Mouse (Mus musculus): ENCODE measurements around the gene Apip. TPM values are rescaled to one million over a fixed set of nuclear protein-coding genes. Genes with fewer than 3 reads are reported as not detected.

Apip gene
- 30.1 TPM for polyA plus RNA-seq (2017; shearing (Covaris generic))

DNA sequence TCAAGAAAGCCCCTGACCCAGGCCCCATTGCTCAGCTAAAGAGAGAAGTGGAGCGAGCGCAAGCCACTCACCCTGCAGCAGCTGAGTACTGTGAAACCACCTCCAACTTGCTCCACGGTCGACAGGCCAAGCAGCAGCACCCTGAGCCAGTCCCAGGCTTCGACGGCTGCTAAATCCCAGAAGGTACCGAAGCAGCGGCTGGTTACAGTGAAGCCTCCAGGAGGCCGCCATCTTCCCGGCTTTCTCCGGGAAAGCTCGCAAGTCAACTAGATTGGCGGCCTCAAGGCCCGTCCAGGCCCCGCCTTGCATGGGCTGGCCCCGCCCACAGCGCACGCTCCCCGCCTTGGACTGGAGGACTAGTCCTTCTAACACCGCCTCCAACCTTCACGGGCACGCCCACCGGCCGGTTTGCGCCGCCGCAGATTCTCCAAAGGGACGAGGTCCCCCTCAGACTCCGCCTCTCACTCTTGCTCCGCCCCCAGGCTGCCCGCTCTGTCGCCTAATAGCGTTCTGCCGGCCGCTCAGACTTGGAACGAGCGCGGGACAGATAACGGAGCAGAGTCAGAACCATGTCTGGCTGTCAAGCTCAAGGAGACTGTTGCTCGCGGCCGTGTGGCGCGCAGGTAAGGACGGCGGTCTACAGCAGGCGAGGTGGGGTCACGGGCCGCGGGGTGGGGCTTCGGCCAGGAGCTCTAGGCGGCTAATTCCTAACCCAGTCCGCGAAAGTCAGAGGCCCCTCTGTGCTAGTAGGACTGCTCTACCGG lies at the start of gene Apip, which contains the start of gene Pdhx:
Gene Apip, plus strand, starts transcription at position 457 of the 764 bp plus-strand sequence.
Gene Pdhx, minus strand, starts transcription at position 295 of the 764 bp plus-strand sequence.

Other genes with a start within 250 kb of the Apip start
- 57.5 TPM for gene Cd44, start 172.0 kb upstream of the Apip start, polyA plus RNA-seq (2017; shearing (Covaris generic))
- 21.6 TPM for gene Pdhx, start 162 bp upstream of the Apip start, polyA plus RNA-seq (2017; shearing (Covaris generic))
- 0.26 TPM for gene Ehf, start 229.6 kb downstream of the Apip start, polyA plus RNA-seq (2017; shearing (Covaris generic))